ENCODE assay signal across 10 mouse cellular contexts in genomic region chr14:25420987-25421386, GRCm38 (mm10). TPM values are rescaled to one million over a fixed set of nuclear protein-coding genes. Genes with fewer than 3 reads are reported as not detected.
DNase-seq lines count a peak whose midpoint lies in the region; ATAC-seq lines count a peak whose summit lies in the region.
"Had no signal": no experiment of that assay in that cellular context is flagged by ENCODE, and none has a peak within 500 bp of the region (broad histone marks: within the 10 kb centered on the region; RNA-seq: fewer than 3 reads in every experiment).

No protein-coding gene starts in this region.

- H3K9ac ChIP-seq in lung, embryonic 16.5 days (ENCODE audit: low read length): no peak overlapping the region
- H3K9ac ChIP-seq in forebrain, embryonic 14.5 days (ENCODE audit: low read length): peak overlapping the region; percentile 35; the same call in 1 of the 2 replicates
- H3K9ac ChIP-seq in hindbrain, embryonic 15.5 days: no peak overlapping the region
- H3K9ac ChIP-seq in midbrain, embryonic 14.5 days (replicated peaks; ENCODE audit: low read length): no peak overlapping the region

- DNase-seq in lung, adult 18-20 months: no peak
- peak; percentile 21 for DNase-seq in forebrain, embryonic 14.5 days (ENCODE audit: low spot score)
- peak; percentile 37 for DNase-seq in midbrain, embryonic 14.5 days
- no peak for DNase-seq in urinary bladder, postnatal 4 days (ENCODE audit: low spot score in 2 of 2)
- DNase-seq in spleen, postnatal 14 days (ENCODE audit: low spot score in 2 of 2): no peak
- no peak for DNase-seq in left cerebral cortex, adult 9 months (ENCODE audit: low spot score in 2 of 2)

- no peaks in the 10 kb centered on the region for H3K36me3 ChIP-seq in lung, embryonic 16.5 days (ENCODE audit: control insufficient read depth, insufficient read depth, low read length)
- H3K36me3 ChIP-seq in forebrain, embryonic 14.5 days (ENCODE audit: control insufficient read depth, insufficient read depth, low read length): no peaks in the 10 kb centered on the region
- no peaks in the 10 kb centered on the region for H3K36me3 ChIP-seq in hindbrain, embryonic 15.5 days
- H3K36me3 ChIP-seq in midbrain, embryonic 14.5 days (ENCODE audit: control insufficient read depth, insufficient read depth, low read length): no peaks in the 10 kb centered on the region

- peak; percentile 44; the same call in 1 of the 2 replicates for ATAC-seq in lung, embryonic 16.5 days (ENCODE audit: low read depth)
- peak; percentile 4; the same call in 1 of the 2 replicates for ATAC-seq in forebrain, embryonic 14.5 days
- peak; percentile 45; the same call in 1 of the 2 replicates for ATAC-seq in hindbrain, embryonic 15.5 days (ENCODE audit: low FRiP score, low read depth)
- no peak; the same call in 1 of the 2 replicates for ATAC-seq in midbrain, embryonic 14.5 days (ENCODE audit: low FRiP score, low TSS enrichment)
- ATAC-seq: Patski had no signal

- no peaks in the 10 kb centered on the region for H3K9me3 ChIP-seq in lung, embryonic 16.5 days (ENCODE audit: control insufficient read depth, low read length)
- H3K9me3 ChIP-seq in forebrain, embryonic 14.5 days (replicated peaks; ENCODE audit: control insufficient read depth, low read length): no peaks in the 10 kb centered on the region
- H3K9me3 ChIP-seq in hindbrain, embryonic 15.5 days: no peaks in the 10 kb centered on the region
- H3K9me3 ChIP-seq in midbrain, embryonic 14.5 days (ENCODE audit: control insufficient read depth, low read length): no peaks in the 10 kb centered on the region

- no peaks in the 10 kb centered on the region for H3K27me3 ChIP-seq in lung, embryonic 16.5 days (ENCODE audit: control insufficient read depth, insufficient read depth, low read depth, low read length)
- H3K27me3 ChIP-seq in forebrain, embryonic 14.5 days (replicated peaks; ENCODE audit: control insufficient read depth, insufficient read depth, low read length): no peaks in the 10 kb centered on the region
- no peaks in the 10 kb centered on the region for H3K27me3 ChIP-seq in hindbrain, embryonic 15.5 days
- no peaks in the 10 kb centered on the region for H3K27me3 ChIP-seq in midbrain, embryonic 14.5 days (ENCODE audit: control insufficient read depth, insufficient read depth, low read length)
- H3K27me3 ChIP-seq: Patski had no signal

- H3K27ac ChIP-seq in lung, embryonic 16.5 days (ENCODE audit: low read length): peak overlapping the region; percentile 25
- peak overlapping the region; percentile 91 for H3K27ac ChIP-seq in forebrain, embryonic 14.5 days (ENCODE audit: low read depth, low read length)
- peak overlapping the region; percentile 81 for H3K27ac ChIP-seq in hindbrain, embryonic 15.5 days (replicated peaks)
- H3K27ac ChIP-seq in midbrain, embryonic 14.5 days (replicated peaks; ENCODE audit: low read depth, low read length): peak overlapping the region; percentile 85

- WGBS in lung, embryonic 16.5 days: 92% methylated on average over 1 of the region's 1 CpGs
- 79% methylated on average over 1 of the region's 1 CpGs for WGBS in forebrain, embryonic 14.5 days
- 71% methylated on average over 1 of the region's 1 CpGs for WGBS in hindbrain, embryonic 15.5 days
- WGBS in midbrain, embryonic 14.5 days: 91% methylated on average over 1 of the region's 1 CpGs

- H3K4me2 ChIP-seq in lung, embryonic 16.5 days (ENCODE audit: low read depth, low read length): no peak overlapping the region
- no peak overlapping the region for H3K4me2 ChIP-seq in forebrain, embryonic 14.5 days (ENCODE audit: low read length)
- no peak overlapping the region for H3K4me2 ChIP-seq in hindbrain, embryonic 15.5 days
- no peak overlapping the region for H3K4me2 ChIP-seq in midbrain, embryonic 14.5 days (ENCODE audit: low read length)

- H3K4me3 ChIP-seq in lung, embryonic 16.5 days (ENCODE audit: low read length): no peak overlapping the region
- H3K4me3 ChIP-seq in forebrain, embryonic 14.5 days (ENCODE audit: low read depth, low read length): no peak overlapping the region
- H3K4me3 ChIP-seq in hindbrain, embryonic 15.5 days: no peak overlapping the region
- no peak overlapping the region for H3K4me3 ChIP-seq in midbrain, embryonic 14.5 days (replicated peaks; ENCODE audit: low read depth, low read length)
- H3K4me3 ChIP-seq: erythroblast, embryonic 14.5 days had no signal

- H3K4me1 ChIP-seq in lung, embryonic 16.5 days (replicated peaks; ENCODE audit: control insufficient read depth, insufficient read depth, low read length): peaks cover 16% of the 10 kb centered on the region
- peaks cover 21% of the 10 kb centered on the region for H3K4me1 ChIP-seq in forebrain, embryonic 14.5 days (ENCODE audit: control insufficient read depth, insufficient read depth, low read length)
- peaks cover 28% of the 10 kb centered on the region for H3K4me1 ChIP-seq in hindbrain, embryonic 15.5 days (replicated peaks)
- H3K4me1 ChIP-seq in midbrain, embryonic 14.5 days (ENCODE audit: control insufficient read depth, insufficient read depth, low read length): peaks cover 14% of the 10 kb centered on the region

RNA-seq across cellular contexts. Expression of gene Zmiz1, which starts 38.0 kb away (rescaled TPM):
- 20.4 and 22.4 TPM in 2 replicates for polyA plus RNA-seq in lung, embryonic 16.5 days (2015; fragmentation: Nextera tagmentation; extraction: Ambion mirVana)
- 37.0 and 43.8 TPM in 2 replicates for polyA plus RNA-seq in forebrain, embryonic 14.5 days (2014; fragmentation: Nextera tagmentation; extraction: Ambion mirVana)
- polyA plus RNA-seq in hindbrain, embryonic 15.5 days (2015; fragmentation: Nextera tagmentation; extraction: Ambion mirVana): 70.9 and 72.6 TPM in 2 replicates
- 73.1 and 91.0 TPM in 2 replicates for polyA plus RNA-seq in midbrain, embryonic 14.5 days (2014; fragmentation: Nextera tagmentation; extraction: Ambion mirVana)

Comparison
In these comparisons a context has a peak if more than half of its experiments do, and no peak if none do; other contexts are left out.
1. H3K27ac ChIP-seq: peak in every context shown above with its lines; median percentile 91 in forebrain, embryonic 14.5 days; 85 in midbrain, embryonic 14.5 days; 81 in hindbrain, embryonic 15.5 days; 25 in lung, embryonic 16.5 days.
2. DNase-seq: peak in forebrain, embryonic 14.5 days (single experiment) and midbrain, embryonic 14.5 days (single experiment); none in lung, adult 18-20 months (0 of 2), urinary bladder, postnatal 4 days (0 of 2), spleen, postnatal 14 days (0 of 2) and left cerebral cortex, adult 9 months (0 of 2).